Mouse (Mus musculus) lung, postnatal 10 days (tissue): ENCODE results near the gene Xndc1.
"Not testable (repeated sequence)": the region's sequence is repeated elsewhere in the genome, so short reads cannot be mapped to it uniquely, and the experiment has no call there.

Experiments
- DNase-seq: peaks from one replicate; pipeline ENCODE4 v3.0.0; 2021

Xndc1 gene

DNA sequence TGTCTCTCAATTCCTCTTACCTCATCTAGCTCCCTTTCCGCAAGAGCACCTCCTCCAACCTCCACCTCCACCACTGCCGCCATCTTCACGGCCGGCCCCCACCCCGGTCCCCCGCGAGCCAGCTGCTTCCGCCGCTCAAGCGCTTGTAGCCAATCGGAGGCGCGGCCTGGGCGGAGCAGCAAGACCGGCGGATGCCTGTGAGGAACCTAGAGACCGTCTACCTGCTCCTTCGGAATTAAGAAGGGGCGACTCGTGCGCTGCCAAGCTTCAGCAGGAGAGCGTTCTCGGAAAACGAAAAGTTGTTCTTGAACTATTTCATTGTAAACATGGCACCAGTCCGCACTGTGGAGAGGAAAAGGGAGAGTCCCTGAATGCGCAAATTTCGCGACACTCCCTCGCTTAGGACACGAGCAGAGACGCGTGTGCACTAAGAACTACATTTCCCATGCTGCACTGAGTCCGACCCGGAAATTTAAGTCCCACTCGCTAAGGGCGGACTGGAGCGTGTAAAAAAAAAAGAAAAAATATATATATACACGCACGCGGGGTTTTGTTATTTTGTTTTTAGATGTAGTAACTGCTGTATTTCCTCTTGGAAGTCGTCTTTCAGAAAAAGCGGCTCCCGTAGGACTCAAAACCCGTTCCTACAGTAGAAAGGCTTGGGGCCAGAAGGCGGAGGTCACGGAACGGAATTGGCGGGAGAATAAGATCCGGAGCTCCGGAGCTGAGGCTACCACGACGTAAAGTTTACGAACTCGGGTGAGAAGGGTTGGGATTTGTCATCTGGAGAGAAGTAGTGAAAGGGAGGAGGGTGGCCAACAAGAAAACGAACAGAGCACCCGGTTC, at the start of gene Xndc1, which contains the start of the genes Rnf121 and Xntrpc:
Gene Xndc1, plus strand, starts transcription at position 466 of the 846 bp plus-strand sequence.
Gene Rnf121, minus strand, starts transcription at position 424 of the 846 bp plus-strand sequence.
Gene Xntrpc, plus strand, starts transcription at position 668 of the 846 bp plus-strand sequence.
- peak; percentile 95 for DNase-seq

DNA sequence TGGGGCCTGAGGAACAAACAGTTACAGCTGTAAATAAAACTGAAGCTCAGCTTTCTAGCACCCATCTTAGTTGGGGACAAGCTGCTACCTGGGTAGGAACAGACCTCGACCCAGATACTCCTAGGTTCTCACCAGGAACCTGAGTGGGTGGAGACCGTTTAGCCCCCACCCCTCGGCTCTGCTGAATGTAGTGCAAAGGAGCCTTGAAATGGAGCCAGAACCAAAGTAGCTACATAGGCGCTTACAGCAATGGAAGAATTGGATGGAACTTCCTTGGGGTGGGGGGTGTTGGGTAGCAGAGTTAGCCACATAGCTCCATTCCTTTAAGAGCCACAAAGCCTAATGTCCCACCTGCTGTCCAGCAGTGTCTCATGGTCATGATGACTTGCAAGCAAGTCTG, 48.4 kb upstream of the Xndc1 start:
- DNase-seq, result no peak

DNA sequence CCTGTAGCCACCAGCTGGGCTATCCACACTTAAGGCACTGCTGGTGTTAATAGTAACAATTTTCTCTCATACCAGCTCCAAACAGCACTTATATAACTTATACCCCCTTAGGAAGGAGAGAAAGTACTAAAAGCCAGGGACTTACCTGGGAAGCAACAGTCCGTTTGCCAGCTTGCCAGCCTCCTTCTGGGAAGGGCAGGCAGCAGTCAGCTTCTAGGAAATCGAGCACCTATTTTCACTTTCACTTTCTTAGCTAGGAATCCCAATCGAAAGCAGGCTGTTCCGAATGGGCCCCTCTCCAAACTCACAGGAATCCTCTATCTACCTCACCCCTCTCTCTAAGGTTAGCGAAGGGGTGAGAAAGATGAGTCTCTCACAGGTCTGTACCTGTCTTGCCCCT, 47.9 kb upstream of the Xndc1 start:
- peak; percentile 23 for DNase-seq

DNA sequence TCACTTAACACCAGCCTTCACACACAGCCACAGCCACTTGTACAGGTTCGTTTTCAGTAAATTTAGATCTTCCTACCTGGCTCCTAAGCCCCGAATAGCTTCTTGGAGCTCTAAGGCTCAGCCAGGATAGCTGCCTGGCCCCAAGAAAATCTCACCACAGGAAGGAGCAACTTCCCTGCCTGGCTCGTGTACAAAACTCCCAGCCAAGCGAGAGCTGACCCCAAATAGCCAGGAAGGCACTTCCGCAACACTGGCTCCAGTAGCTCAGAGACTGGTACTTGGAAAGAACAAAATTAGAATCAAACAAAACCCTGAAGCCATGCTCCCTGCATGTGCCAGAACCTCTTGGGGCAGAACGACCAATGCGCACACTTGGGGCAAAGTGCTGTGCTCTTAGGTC, 47.3 kb upstream of the Xndc1 start:
- peak; percentile 40 for DNase-seq

DNA sequence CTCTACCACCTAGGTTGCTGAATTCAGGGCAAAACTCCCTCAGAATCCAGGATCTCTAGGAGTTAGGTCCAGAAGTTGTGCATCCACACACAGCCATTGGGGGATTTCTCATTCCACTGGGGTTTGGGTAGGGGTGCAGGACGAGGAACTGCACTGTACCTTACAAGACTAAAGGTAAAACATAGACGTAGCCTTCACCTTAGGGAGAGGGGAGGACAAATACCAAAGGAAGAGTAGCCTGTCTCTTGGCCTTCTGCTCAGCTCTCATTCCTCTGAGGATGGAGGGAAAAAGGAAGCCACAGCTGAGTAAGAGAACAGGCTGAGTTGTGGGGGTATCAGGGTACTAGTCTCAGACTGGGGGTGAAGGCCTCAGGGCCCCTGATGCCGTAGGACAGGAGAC, 46.7 kb upstream of the Xndc1 start, which contains the start of gene Il18bp:
Gene Il18bp, minus strand, starts transcription at position 101 of the 400 bp plus-strand sequence.
- DNase-seq, result no peak

DNA sequence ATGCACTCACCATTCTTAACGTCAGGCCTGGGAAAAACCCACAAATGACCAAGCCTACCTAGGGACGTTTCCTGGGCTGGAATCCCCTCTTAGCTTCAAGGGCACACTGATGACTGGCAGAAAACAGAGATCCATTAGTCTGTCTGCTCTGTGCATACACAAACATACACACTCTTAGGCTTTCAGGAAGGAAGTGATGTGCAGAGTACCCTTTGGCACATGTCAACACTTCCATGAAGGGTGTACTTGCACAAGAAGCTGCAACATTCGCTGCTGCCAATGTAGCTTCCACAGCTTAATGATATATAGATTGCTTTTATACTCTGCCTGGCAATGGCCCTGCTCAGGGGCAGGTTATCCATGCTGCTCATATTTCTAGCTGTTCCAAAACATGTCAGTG, 45.9 kb upstream of the Xndc1 start:
- DNase-seq, result no peak

DNA sequence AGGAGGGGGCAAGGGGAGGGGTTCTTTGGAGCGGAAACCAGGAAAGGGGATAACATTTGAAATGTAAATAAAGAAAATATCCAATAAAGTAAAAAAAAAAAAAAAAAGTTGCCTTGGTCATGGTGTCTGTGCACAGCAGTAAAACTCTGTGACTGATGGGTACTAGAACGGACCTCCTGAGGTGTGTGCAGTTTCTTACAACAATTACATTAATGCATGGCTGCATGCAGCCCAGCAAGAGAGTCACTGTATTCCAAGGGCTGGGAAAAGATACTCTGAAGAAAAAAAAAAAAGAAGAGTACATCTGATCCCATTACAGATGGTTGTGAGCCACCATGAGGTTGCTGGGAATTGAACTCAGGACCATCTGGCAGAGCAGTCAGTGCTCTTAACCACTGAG, 44.4 kb upstream of the Xndc1 start:
- not testable (repeated sequence) for DNase-seq

DNA sequence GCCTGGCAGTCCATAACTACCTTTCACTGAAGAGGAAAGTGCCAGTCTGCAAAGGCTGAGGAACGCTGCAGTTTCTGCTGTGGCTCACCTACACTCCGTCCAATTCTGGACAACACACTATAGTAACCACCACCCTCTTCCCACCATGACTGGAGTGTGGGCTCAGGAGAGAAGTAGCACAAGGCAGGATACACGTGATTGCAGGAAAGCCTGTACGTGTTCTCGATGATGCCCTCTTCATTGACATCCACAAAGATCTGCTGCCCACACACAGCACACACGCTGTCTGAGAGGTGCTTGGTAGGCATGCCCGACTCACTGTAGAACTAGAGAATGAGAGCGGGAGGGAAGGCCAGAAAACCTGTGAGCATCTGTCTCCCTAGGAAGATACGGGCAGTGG, 41.5 kb upstream of the Xndc1 start:
- DNase-seq, result no peak

DNA sequence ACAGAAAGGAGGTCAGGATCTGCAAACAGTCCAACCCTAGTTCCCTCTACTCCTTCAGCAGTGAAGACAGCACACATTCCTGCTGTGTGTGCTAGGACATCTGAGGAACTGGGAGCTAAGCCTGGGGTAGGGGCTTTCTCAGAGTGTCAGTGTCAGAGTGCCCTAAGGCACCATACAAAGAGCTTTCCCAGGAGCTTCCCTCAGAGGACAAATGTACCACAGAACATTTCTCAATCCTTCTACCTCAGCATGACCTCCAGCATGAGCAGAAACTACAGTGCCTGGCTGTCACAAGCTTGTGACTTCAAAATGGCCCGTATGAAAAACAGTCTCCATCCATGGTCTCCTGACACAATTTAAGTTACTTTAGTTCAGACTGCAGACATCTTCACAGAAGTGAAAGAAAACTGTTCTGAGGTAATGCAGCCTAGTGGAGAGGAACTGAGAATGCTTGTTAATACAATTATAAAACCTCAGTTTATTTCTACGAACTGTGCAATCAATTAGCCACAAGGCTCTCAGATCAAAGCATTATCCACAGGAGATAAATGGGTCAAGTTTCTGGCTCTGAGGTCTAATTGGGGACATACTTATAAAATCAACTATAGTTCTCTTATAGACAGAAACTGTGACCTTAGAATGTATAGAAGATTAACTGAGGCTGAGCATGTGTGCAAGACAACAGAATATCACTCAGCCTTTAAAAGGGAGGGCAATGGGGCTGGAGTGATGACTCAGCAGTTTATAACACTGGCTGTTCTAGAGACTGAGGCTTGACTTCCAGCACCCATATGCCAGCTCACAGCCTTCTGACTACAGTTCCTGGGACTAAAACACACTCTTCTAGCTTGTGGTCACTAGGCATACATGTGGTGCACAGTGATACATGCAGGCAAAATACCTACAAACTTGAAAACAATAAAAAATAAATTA, 39.9 kb upstream of the Xndc1 start:
- no peak for DNase-seq

DNA sequence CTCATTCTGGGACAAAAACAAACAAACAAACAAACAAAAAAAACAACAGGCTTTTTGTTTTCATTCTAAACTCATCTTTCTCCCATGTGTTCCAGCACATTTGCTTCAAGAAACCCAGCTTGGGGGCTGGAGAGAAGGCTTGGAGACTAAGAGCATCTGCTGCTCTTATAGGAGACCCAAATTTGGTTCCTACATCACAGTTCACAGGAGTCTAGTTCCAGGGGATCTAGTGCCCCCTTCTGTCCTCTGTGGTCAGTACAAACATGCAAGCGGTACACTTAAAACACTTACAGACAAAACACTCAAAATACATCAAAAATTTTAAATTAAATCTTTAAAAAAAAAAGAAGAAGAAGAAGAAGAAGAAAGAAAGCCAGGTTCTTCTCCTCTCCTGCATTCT, 30.4 kb upstream of the Xndc1 start:
- peak; percentile 24 for DNase-seq

DNA sequence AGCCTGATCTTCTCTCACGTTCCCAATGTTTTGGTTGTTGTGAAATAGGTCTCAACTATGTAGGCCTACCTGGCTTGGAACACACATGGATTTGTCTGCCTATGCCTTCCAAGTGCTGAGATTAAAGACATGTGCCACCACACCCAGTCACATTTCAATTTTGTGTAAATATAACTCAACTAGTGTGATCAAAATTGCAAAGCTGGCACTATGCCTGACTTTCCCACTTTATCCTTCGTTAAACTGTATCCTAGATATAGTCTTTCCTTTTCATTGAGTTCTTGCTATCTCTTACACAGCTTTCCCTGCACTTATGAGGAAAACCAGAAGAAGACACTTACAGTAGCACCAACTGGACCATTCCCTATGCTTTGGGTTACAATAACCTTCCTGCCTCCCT, 29.8 kb upstream of the Xndc1 start:
- no peak for DNase-seq

DNA sequence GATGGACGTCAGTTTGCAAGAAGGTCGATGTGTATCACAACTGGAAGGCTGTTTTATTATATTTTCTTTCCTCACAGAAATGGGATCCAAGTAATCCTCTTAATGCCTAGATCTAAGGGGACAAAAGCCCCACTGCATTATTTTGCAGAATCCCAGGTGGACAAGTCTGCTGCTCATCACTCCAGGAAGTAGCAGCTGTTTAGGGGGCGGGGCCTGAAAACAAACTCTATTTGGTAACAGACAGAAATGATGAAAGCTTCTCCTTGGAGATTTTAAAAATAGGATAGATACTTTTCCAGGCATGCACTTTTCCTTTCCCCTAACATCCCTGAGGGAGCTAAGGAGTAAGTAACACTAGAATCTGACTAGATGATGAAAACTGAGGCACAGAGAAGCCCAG, 28.0 kb upstream of the Xndc1 start:
- DNase-seq, result no peak

DNA sequence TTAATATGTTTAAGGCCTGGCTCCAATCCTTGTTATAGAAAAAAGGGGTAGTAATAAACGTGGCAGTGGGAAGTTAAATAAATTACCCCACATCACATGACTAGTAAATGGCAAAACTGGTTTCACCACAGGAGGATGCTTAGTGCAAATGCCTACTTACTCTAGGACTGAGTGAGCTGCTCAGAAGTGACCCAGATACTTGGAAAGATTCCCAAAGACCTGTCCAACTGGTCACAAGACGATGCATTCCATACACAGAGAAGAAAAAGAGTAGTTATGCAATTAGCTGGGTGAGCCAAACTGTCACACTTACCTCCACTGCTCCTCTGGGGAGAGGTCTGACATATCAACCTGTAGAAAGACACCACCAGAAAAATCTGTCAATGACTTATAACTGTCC, 23.0 kb upstream of the Xndc1 start:
- DNase-seq, result no peak

DNA sequence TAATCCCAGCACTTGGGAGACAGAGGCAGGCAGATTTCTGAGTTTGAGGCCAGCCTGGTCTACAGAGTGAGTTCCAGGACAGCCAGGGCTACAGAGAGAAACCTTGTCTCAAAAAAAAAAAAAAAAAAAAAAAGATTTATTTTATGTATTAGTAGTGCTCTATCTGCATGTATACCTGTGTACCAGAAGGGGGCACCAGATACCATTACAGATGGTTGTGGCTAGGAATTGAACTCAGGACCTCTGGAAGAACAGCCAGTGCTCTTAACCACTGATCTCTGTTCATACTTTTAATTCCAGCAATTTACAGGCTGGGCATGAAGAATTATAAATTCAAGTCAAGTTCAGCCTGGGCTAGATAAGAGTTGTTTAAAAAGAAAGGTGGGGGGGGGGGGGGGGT, 16.8 kb upstream of the Xndc1 start:
- not testable (repeated sequence) for DNase-seq

DNA sequence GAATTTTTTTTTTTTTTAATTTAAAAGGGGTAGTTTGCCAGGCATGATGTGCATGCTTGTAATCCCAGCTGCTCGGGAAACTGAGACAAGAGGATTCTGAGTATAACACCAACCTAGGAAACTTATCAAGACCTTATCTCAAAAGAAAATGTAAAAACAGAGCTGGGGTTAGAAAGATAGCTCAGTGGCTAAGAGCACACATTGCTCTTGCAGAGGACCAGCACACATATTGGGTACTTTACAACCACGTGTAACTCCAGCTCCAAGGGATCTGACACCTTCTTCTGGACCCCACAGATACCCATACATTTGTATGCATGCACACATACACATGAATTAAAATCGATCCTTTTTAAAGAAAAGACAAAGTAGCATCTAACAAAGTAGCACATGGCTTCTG, 4.0 kb upstream of the Xndc1 start:
- DNase-seq, result no peak

DNA sequence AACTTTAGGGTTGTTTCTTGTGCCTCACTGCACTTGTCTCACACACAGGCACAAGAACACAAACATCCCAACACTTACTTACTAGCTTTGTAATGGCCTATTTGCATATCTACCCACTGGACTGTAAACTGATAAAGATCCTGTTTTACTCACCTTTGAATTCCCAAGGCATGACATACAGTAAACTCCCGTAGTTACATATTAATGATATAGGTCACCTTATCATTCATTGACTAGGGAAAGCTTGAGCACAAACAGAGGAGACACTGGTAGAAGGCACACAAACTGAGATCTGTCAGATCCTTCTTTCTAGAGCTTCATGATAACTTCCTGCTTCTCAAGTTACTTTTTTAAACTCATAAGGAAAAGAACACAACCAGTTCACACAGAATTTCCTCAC, 3.1 kb upstream of the Xndc1 start:
- DNase-seq, result no peak

DNA sequence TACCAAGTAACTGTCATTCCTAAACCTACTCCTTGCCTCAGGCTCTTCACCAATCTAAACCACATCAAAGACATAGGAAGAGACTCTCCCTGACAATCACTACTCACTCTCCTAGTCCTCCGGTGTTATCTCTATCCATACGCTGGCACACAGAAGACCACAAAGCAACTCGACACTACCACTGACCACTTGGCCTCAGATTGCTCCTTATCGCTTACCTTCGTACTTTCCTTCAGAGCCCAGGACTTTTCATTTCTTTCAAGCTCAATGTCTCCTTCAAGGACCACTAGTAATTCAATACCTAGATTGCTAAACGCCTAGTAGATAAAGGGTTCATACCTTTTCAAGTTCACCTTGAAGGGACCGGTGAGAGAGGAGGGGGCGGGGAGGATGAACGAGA, 1.4 kb upstream of the Xndc1 start:
- DNase-seq, result no peak

DNA sequence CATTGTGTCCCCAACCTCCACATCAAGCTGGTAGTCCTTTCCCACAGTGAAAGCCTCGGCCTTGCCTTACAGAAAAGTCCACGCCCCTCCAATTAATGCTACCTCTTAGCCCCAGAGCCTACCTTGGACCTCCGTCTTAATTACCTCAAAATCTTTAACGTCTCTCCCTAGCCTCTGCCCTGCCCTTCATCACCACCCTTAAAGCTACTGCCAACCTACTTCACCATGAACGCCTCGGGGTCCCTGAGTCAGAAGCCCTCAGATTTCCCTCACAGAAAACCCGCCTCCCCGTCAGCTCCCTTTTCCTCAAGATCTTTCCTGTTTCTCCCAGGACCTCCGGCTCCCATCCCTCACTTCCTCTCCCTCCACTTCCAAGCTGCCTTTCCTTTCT, 661 bp upstream of the Xndc1 start:
- no peak for DNase-seq

DNA sequence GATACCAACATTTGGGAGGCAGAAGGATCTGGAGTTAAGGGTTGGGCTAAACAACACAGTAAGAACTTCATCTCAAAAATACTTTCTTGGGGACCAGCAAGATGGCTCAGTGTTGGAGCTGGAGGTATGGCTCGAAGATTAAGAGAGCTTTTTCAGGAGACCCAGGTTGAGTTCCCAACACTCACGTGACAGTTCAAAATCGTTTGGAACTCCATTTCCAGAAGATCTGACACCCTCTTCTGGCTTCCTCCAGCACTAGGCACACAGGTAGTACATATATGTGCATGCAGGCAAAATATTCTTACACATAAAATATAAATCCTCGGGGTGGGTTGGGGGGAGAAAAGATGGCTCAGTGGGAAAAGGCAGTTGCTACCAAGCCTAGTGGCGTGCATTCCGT, 1.1 kb downstream of the Xndc1 start:
- DNase-seq, result no peak

DNA sequence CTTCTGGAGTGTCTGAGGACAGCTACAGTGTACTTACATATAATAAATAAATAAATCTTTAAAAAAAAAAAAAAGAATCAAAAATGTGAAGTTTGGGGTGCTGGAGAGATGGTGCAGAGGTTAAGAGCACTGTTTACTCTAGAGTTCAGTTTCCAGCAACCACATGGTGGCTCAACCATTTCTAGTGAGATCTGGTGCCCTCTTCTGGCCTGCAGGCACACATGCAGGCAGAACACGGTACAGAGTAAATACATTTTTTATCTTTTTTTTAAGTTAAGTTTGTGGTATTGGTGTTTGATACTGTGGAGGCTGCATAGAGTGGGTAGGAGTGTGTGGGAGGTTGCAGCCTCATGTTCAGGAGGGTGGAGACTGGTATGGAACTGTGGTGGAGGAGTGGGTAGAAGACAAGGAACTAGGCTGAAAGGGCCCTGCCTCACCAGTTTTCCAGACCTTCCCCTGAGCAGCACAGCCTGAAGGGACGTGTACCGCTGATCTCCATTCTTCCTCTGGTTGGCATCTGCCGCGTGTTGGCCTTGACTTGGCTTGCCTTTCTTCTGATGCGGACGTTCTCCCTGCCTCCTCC, 11.5 kb downstream of the Xndc1 start:
- DNase-seq, result peak; percentile 44

DNA sequence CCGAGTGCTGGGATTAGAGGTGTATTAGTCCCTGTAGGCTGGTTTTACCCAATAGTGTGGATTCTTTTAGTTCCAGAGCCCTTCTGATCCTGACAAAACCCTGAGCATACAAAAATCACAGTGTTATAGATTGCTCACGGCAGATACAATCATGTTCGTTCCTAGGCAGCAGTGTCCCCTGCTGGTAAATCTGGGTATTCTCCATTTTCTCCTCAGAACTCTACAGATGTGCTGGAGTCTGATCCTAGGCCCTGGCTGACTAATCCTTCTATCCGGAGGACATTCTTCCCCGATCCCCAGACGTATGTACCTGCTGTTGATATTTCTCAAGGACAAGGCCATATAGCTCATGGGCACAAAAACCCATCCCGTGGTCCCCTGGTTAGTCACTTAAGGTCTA, 13.2 kb downstream of the Xndc1 start:
- DNase-seq, result peak; percentile 65

DNA sequence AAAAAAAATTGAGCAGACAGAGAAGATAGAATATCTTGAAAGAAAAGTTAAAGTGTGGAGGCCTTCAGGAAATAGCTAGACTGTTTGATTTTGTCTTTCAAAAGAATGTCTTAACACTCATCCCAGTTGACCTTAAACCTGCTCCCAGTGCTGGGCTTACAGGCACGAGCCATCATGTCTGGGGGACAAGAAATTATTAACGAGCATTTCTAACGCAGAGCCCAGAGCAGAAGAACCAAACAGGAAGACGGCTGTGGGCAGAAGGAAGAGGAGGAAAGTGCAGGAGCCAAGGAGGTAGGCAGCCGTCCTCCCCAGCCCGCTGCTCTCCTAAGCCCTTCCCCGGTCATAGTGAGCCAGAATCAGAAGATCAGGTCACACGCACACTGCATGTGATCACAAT, 15.0 kb downstream of the Xndc1 start:
- DNase-seq, result no peak

DNA sequence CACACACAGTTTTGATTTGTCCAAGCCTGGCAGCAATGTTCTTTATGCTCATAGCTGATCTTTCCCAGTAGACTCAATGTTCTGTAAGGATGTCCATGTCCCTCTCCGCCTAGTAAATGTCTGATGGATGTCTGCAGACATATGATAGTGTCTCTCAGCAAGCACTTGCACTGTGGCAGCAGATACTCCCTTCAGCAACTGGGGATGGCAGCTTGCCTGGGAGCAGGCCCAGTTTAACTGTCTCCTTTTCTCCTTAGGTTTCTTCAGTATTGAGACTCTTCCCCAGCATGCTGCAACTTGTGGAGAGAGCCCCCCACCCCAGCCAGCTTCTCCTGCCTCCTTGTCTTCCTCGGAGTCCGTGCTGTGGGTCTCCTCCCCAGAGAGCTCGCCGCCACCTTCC, 16.5 kb downstream of the Xndc1 start:
- DNase-seq, result no peak
